Mouse (Mus musculus): ENCODE data around the gene Khdc4. TPM values are rescaled to one million over a fixed set of nuclear protein-coding genes. Genes with fewer than 3 reads are reported as not detected.

The Khdc4 gene
- polyA plus RNA-seq, 1 experiment from 2014 or later, result 107 TPM

GRCm38 (mm10) chr3:88686734-88687611 is 1.4 kb downstream of the Khdc4 start:
- no peak for ATAC-seq
- Histone ChIP-seq H3K4me2 (ENCODE audit: low read length) (peak overlapping the region; percentile 94), H3K9me3 (ENCODE audit: control insufficient read depth, low read length) (no peaks in the 10 kb centered on the region), H3K27me3 (replicated peaks; ENCODE audit: control insufficient read depth, insufficient read depth, low read length) (no peaks in the 10 kb centered on the region), H3K36me3 (ENCODE audit: control insufficient read depth, insufficient read depth) (peaks cover 25% of the 10 kb centered on the region), H3K9ac (replicated peaks; ENCODE audit: low read depth, low read length) (peak overlapping the region; percentile 97), H3K4me3 (replicated peaks; ENCODE audit: low read length) (peak overlapping the region; percentile 98), H3K27ac (ENCODE audit: low read length) (peak overlapping the region; percentile 98; the same call in 1 of the 2 replicates), H3K4me1 (replicated peaks; ENCODE audit: control insufficient read depth, insufficient read depth, low read length) (peaks cover 17% of the 10 kb centered on the region)
- 57% methylated on average over 13 of the region's 13 CpGs for WGBS

DNA sequence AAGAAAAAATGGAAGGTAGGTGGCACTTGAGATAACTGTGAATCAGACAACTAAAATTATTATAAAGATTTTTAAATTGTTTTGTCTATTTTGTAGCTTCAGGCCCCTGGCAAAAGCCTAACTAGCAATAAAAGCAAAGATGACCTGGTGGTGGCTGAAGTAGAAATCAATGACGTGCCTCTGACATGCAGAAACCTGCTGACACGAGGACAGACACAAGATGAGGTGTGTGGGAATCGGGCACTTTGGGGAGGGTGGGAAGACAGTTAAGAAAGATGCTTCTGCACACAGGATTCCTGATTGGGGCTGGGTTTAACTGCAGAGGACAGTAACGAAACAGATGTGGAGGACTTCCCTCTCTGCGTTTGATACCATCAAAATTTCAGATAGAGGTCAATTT is 3.5 kb downstream of the Khdc4 start:
- H3K4me3 ChIP-seq (replicated peaks; ENCODE audit: low read length), result no peak overlapping the region
- no peak for ATAC-seq
- H3K4me2 ChIP-seq (ENCODE audit: low read length), result no peak overlapping the region
- H3K27ac ChIP-seq (ENCODE audit: low read length), result no peak overlapping the region
- no peaks in the 10 kb centered on the region for H3K27me3 ChIP-seq (replicated peaks; ENCODE audit: control insufficient read depth, insufficient read depth, low read length)
- H3K36me3 ChIP-seq (ENCODE audit: control insufficient read depth, insufficient read depth), result peaks cover 39% of the 10 kb centered on the region
- H3K4me1 ChIP-seq (replicated peaks; ENCODE audit: control insufficient read depth, insufficient read depth, low read length), result peaks cover 17% of the 10 kb centered on the region
- H3K9me3 ChIP-seq (ENCODE audit: control insufficient read depth, low read length), result no peaks in the 10 kb centered on the region
- WGBS, result 92% methylated on average over 5 of the region's 5 CpGs
- H3K9ac ChIP-seq (replicated peaks; ENCODE audit: low read depth, low read length), result no peak overlapping the region

GRCm38 (mm10) chr3:88695545-88695944 is 9.9 kb downstream of the Khdc4 start:
- ATAC-seq, result no peak
- H3K36me3 ChIP-seq (ENCODE audit: control insufficient read depth, insufficient read depth), result peaks cover 65% of the 10 kb centered on the region
- H3K27me3 ChIP-seq (replicated peaks; ENCODE audit: control insufficient read depth, insufficient read depth, low read length), result no peaks in the 10 kb centered on the region
- no peak overlapping the region for H3K4me2 ChIP-seq (ENCODE audit: low read length)
- H3K4me1 ChIP-seq (replicated peaks; ENCODE audit: control insufficient read depth, insufficient read depth, low read length), result no peaks in the 10 kb centered on the region
- H3K9me3 ChIP-seq (ENCODE audit: control insufficient read depth, low read length), result no peaks in the 10 kb centered on the region
- no peak overlapping the region for H3K27ac ChIP-seq (ENCODE audit: low read length)
- H3K9ac ChIP-seq (replicated peaks; ENCODE audit: low read depth, low read length), result no peak overlapping the region
- no peak overlapping the region for H3K4me3 ChIP-seq (replicated peaks; ENCODE audit: low read length)

- no peaks in the 10 kb centered on the region for H3K9me3 ChIP-seq (ENCODE audit: control insufficient read depth, low read length)
Observed at GRCm38 (mm10) chr3:88698051-88698450, 12.4 kb downstream of the Khdc4 start.

GRCm38 (mm10) chr3:88698834-88699233 is 13.2 kb downstream of the Khdc4 start:
- no peak overlapping the region for H3K4me3 ChIP-seq (replicated peaks; ENCODE audit: low read length)
- 95% methylated on average over 6 of the region's 6 CpGs for WGBS
- no peak overlapping the region for H3K9ac ChIP-seq (replicated peaks; ENCODE audit: low read depth, low read length)
- H3K4me1 ChIP-seq (replicated peaks; ENCODE audit: control insufficient read depth, insufficient read depth, low read length), result no peaks in the 10 kb centered on the region
- no peak for ATAC-seq
- H3K27me3 ChIP-seq (replicated peaks; ENCODE audit: control insufficient read depth, insufficient read depth, low read length), result no peaks in the 10 kb centered on the region
- no peaks in the 10 kb centered on the region for H3K9me3 ChIP-seq (ENCODE audit: control insufficient read depth, low read length)
- H3K36me3 ChIP-seq (ENCODE audit: control insufficient read depth, insufficient read depth), result peaks cover 60% of the 10 kb centered on the region
- H3K4me2 ChIP-seq (ENCODE audit: low read length), result no peak overlapping the region
- no peak overlapping the region for H3K27ac ChIP-seq (ENCODE audit: low read length)

More at GRCm38 (mm10) chr3:88698051-88698450, 12.4 kb downstream of the Khdc4 start:
- Histone ChIP-seq H3K4me2 (ENCODE audit: low read length) (no peak overlapping the region), H3K4me3 (replicated peaks; ENCODE audit: low read length) (no peak overlapping the region), H3K9ac (replicated peaks; ENCODE audit: low read depth, low read length) (no peak overlapping the region), H3K36me3 (ENCODE audit: control insufficient read depth, insufficient read depth) (peaks cover 65% of the 10 kb centered on the region), H3K27me3 (replicated peaks; ENCODE audit: control insufficient read depth, insufficient read depth, low read length) (no peaks in the 10 kb centered on the region), H3K4me1 (replicated peaks; ENCODE audit: control insufficient read depth, insufficient read depth, low read length) (no peaks in the 10 kb centered on the region), H3K27ac (ENCODE audit: low read length) (no peak overlapping the region)
- no peak for ATAC-seq
- 97% methylated on average over 1 of the region's 1 CpGs for WGBS

- Histone ChIP-seq H3K27ac (ENCODE audit: low read length) (no peak overlapping the region), H3K9ac (replicated peaks; ENCODE audit: low read depth, low read length) (no peak overlapping the region), H3K4me2 (ENCODE audit: low read length) (no peak overlapping the region), H3K36me3 (ENCODE audit: control insufficient read depth, insufficient read depth) (peaks cover 54% of the 10 kb centered on the region), H3K4me3 (replicated peaks; ENCODE audit: low read length) (no peak overlapping the region), H3K4me1 (replicated peaks; ENCODE audit: control insufficient read depth, insufficient read depth, low read length) (no peaks in the 10 kb centered on the region), H3K9me3 (ENCODE audit: control insufficient read depth, low read length) (no peaks in the 10 kb centered on the region), H3K27me3 (replicated peaks; ENCODE audit: control insufficient read depth, insufficient read depth, low read length) (no peaks in the 10 kb centered on the region)
- WGBS, result 67% methylated on average over 3 of the region's 3 CpGs
- no peak for ATAC-seq
Observed at GRCm38 (mm10) chr3:88700247-88700646, 14.6 kb downstream of the Khdc4 start.

- Histone ChIP-seq H3K9ac (replicated peaks; ENCODE audit: low read depth, low read length) (no peak overlapping the region), H3K36me3 (ENCODE audit: control insufficient read depth, insufficient read depth) (peaks cover 55% of the 10 kb centered on the region), H3K27me3 (replicated peaks; ENCODE audit: control insufficient read depth, insufficient read depth, low read length) (no peaks in the 10 kb centered on the region), H3K27ac (ENCODE audit: low read length) (no peak overlapping the region), H3K4me1 (replicated peaks; ENCODE audit: control insufficient read depth, insufficient read depth, low read length) (no peaks in the 10 kb centered on the region), H3K4me2 (ENCODE audit: low read length) (no peak overlapping the region), H3K4me3 (replicated peaks; ENCODE audit: low read length) (no peak overlapping the region), H3K9me3 (ENCODE audit: control insufficient read depth, low read length) (no peaks in the 10 kb centered on the region)
- 90% methylated on average over 3 of the region's 3 CpGs for WGBS
- no peak for ATAC-seq
Observed at GRCm38 (mm10) chr3:88701222-88701621, 15.6 kb downstream of the Khdc4 start.

- H3K4me1 ChIP-seq (replicated peaks; ENCODE audit: control insufficient read depth, insufficient read depth, low read length), result peaks cover 14% of the 10 kb centered on the region
- no peak for ATAC-seq
- no peaks in the 10 kb centered on the region for H3K9me3 ChIP-seq (ENCODE audit: control insufficient read depth, low read length)
- no peak overlapping the region for H3K27ac ChIP-seq (ENCODE audit: low read length)
- WGBS, result 95% methylated on average over 4 of the region's 4 CpGs
- H3K9ac ChIP-seq (replicated peaks; ENCODE audit: low read depth, low read length), result no peak overlapping the region
- H3K4me2 ChIP-seq (ENCODE audit: low read length), result no peak overlapping the region
- H3K4me3 ChIP-seq (replicated peaks; ENCODE audit: low read length), result no peak overlapping the region
- H3K27me3 ChIP-seq (replicated peaks; ENCODE audit: control insufficient read depth, insufficient read depth, low read length), result no peaks in the 10 kb centered on the region
- peaks cover 34% of the 10 kb centered on the region for H3K36me3 ChIP-seq (ENCODE audit: control insufficient read depth, insufficient read depth)
Observed at GRCm38 (mm10) chr3:88713709-88714108, 28.1 kb downstream of the Khdc4 start.

- ATAC-seq, result no peak
- Histone ChIP-seq H3K4me2 (ENCODE audit: low read length) (no peak overlapping the region), H3K9ac (replicated peaks; ENCODE audit: low read depth, low read length) (no peak overlapping the region), H3K9me3 (ENCODE audit: control insufficient read depth, low read length) (no peaks in the 10 kb centered on the region), H3K4me3 (replicated peaks; ENCODE audit: low read length) (no peak overlapping the region), H3K27me3 (replicated peaks; ENCODE audit: control insufficient read depth, insufficient read depth, low read length) (no peaks in the 10 kb centered on the region), H3K4me1 (replicated peaks; ENCODE audit: control insufficient read depth, insufficient read depth, low read length) (peaks cover 22% of the 10 kb centered on the region), H3K27ac (ENCODE audit: low read length) (no peak overlapping the region), H3K36me3 (ENCODE audit: control insufficient read depth, insufficient read depth) (peaks cover 25% of the 10 kb centered on the region)
- 77% methylated on average over 2 of the region's 2 CpGs for WGBS
Observed at GRCm38 (mm10) chr3:88714725-88715124, 29.1 kb downstream of the Khdc4 start.

All from forebrain, embryonic 16.5 days (tissue).